Mouse (Mus musculus) kidney, embryonic 14.5 days (tissue): ENCODE measurements around the gene Tsnaxip1. TPM values are rescaled to one million over a fixed set of nuclear protein-coding genes. Genes with fewer than 3 reads are reported as not detected.
A peak's percentile ranks its signal among the peaks of the same experiment; 100 is the strongest.

Experiments
- ATAC-seq: fragments of 200-750 bp; cut with Nextera tagmentation; 2 replicates; pipeline ENCODE4 v1.8.0; 2017; ENCODE audit warnings: moderate number of reproducible peaks, mild to moderate bottlenecking, moderate TSS enrichment, moderate library complexity; ENCODE audit not compliant: low FRiP score, low TSS enrichment
- H3K27ac ChIP-seq: fragments of 300-500 bp; sonication (generic); 2 replicates; pipeline ENCODE4 v1.5.1; 2014; ENCODE audit warnings: low read depth, mild to moderate bottlenecking, low read length, moderate library complexity, mixed read lengths
- H3K27me3 ChIP-seq: fragments of 300-500 bp; sonication (generic); 2 replicates; pipeline ENCODE4 v1.6.1; 2014; ENCODE audit warnings: mild to moderate bottlenecking, low read length; ENCODE audit not compliant: control insufficient read depth, insufficient read depth
- H3K36me3 ChIP-seq: fragments of 300-500 bp; sonication (generic); 2 replicates; pipeline ENCODE4 v1.6.1; 2014; ENCODE audit warnings: low read length, mixed read lengths; ENCODE audit not compliant: control insufficient read depth, insufficient read depth
- H3K4me1 ChIP-seq: fragments of 300-500 bp; sonication (generic); 2 replicates; pipeline ENCODE4 v1.6.1; 2014; ENCODE audit warnings: low read length, mixed read lengths; ENCODE audit not compliant: control insufficient read depth, insufficient read depth
- H3K4me2 ChIP-seq: fragments of 300-500 bp; sonication (generic); replicated peaks from 2 replicates; pipeline ENCODE4 v1.6.1; 2014; ENCODE audit warnings: low read depth, mild to moderate bottlenecking, low read length
- H3K4me3 ChIP-seq: fragments of 300-500 bp; sonication (generic); 2 replicates; pipeline ENCODE4 v1.5.1; 2014; ENCODE audit warnings: mild to moderate bottlenecking, low read length
- H3K9ac ChIP-seq: fragments of 300-500 bp; sonication (generic); 2 replicates; pipeline ENCODE4 v1.6.1; 2014; ENCODE audit warnings: low read depth, mild to moderate bottlenecking, low read length, moderate library complexity
- H3K9me3 ChIP-seq: fragments of 300-500 bp; sonication (generic); 2 replicates; pipeline ENCODE4 v1.6.1; 2016; ENCODE audit warnings: low read length; ENCODE audit not compliant: control insufficient read depth
- WGBS: fragments of 180-500 bp; shearing (Covaris S2); extraction: QIAGEN DNeasy Blood & Tissue Kit; methylation state at CpG from one replicate; pipeline ENCODE4 v1.1.7; 2014; 5-methylcytosine and 5-hydroxymethylcytosine counted together
- polyA plus RNA-seq: library from polyadenylated mRNA; unstranded; fragments of >200 nt; fragmentation: Nextera tagmentation; extraction: Ambion mirVana; gene quantifications from 2 replicates; pipeline ENCODE4 v1.2.1, GENCODE M21; 2014

Tsnaxip1 gene
- polyA plus RNA-seq: 0.14 and 0.27 TPM in 2 replicates

- H3K4me1 ChIP-seq: peaks cover 10% of the 10 kb centered on the region
- H3K4me2 ChIP-seq: peak within 1 kb of the TSS; percentile 84
- under 1% methylated on average over 51 of the region's 52 CpGs for WGBS
- no peaks in the 10 kb centered on the region for H3K27me3 ChIP-seq
- ATAC-seq: peak; percentile 99
- H3K9ac ChIP-seq: peak within 1 kb of the TSS; percentile 90
- no peaks in the 10 kb centered on the region for H3K9me3 ChIP-seq
- peak within 1 kb of the TSS; percentile 53 for H3K27ac ChIP-seq
- H3K36me3 ChIP-seq: peaks cover 16% of the 10 kb centered on the region
- H3K4me3 ChIP-seq: peak within 1 kb of the TSS; percentile 70
These were observed at the start of gene Tsnaxip1, which contains the start of gene Ranbp10 for GRCm38 (mm10) chr8:105826861-105827848. Gene Tsnaxip1 (plus strand): TSS chr8:105827731. Gene Ranbp10 (minus strand): TSS chr8:105827350.

- no peak overlapping the region for H3K9ac ChIP-seq
- 90% methylated on average over 2 of the region's 2 CpGs for WGBS
These were observed 49.7 kb upstream of the Tsnaxip1 start for GRCm38 (mm10) chr8:105777833-105778232.

GRCm38 (mm10) chr8:105780298-105780697, 47.2 kb upstream of the Tsnaxip1 start:
- H3K36me3 ChIP-seq: peaks cover 61% of the 10 kb centered on the region
- no peak overlapping the region for H3K27ac ChIP-seq
- no peak overlapping the region for H3K4me3 ChIP-seq
- H3K9ac ChIP-seq: no peak overlapping the region
- WGBS: 91% methylated on average over 5 of the region's 5 CpGs
- no peak for ATAC-seq
- no peaks in the 10 kb centered on the region for H3K4me1 ChIP-seq
- H3K4me2 ChIP-seq: no peak overlapping the region
- H3K27me3 ChIP-seq: no peaks in the 10 kb centered on the region
- H3K9me3 ChIP-seq: no peaks in the 10 kb centered on the region

More at GRCm38 (mm10) chr8:105777833-105778232, 49.7 kb upstream of the Tsnaxip1 start:
- Histone ChIP-seq H3K4me1 (no peaks in the 10 kb centered on the region), H3K4me3 (no peak overlapping the region), H3K27me3 (no peaks in the 10 kb centered on the region), H3K9me3 (no peaks in the 10 kb centered on the region), H3K27ac (no peak overlapping the region), H3K4me2 (no peak overlapping the region), H3K36me3 (peaks cover 80% of the 10 kb centered on the region)
- ATAC-seq: no peak

GRCm38 (mm10) chr8:105788241-105788640, 39.3 kb upstream of the Tsnaxip1 start:
- Histone ChIP-seq H3K36me3 (peaks cover 23% of the 10 kb centered on the region), H3K4me1 (no peaks in the 10 kb centered on the region), H3K4me3 (no peak overlapping the region), H3K4me2 (no peak overlapping the region), H3K27me3 (no peaks in the 10 kb centered on the region), H3K9ac (no peak overlapping the region), H3K9me3 (no peaks in the 10 kb centered on the region), H3K27ac (no peak overlapping the region)
- 93% methylated on average over 2 of the region's 2 CpGs for whole genome bisulfite sequencing
- no peak for ATAC-seq

GRCm38 (mm10) chr8:105788927-105789326, 38.6 kb upstream of the Tsnaxip1 start:
- WGBS: 66% methylated on average over 4 of the region's 4 CpGs
- Histone ChIP-seq H3K9ac (no peak overlapping the region), H3K27ac (no peak overlapping the region), H3K9me3 (no peaks in the 10 kb centered on the region), H3K27me3 (no peaks in the 10 kb centered on the region), H3K4me1 (no peaks in the 10 kb centered on the region), H3K4me2 (no peak overlapping the region), H3K4me3 (no peak overlapping the region), H3K36me3 (peaks cover 23% of the 10 kb centered on the region)
- no peak for ATAC-seq

- H3K27ac ChIP-seq: no peak overlapping the region
- H3K4me3 ChIP-seq: no peak overlapping the region
- H3K4me2 ChIP-seq: no peak overlapping the region
- H3K36me3 ChIP-seq: peaks cover 23% of the 10 kb centered on the region
- H3K27me3 ChIP-seq: no peaks in the 10 kb centered on the region
- no peak overlapping the region for H3K9ac ChIP-seq
- H3K4me1 ChIP-seq: no peaks in the 10 kb centered on the region
- no peak for ATAC-seq
- H3K9me3 ChIP-seq: no peaks in the 10 kb centered on the region
These were observed 37.9 kb upstream of the Tsnaxip1 start for GRCm38 (mm10) chr8:105789626-105790025.

GRCm38 (mm10) chr8:105793331-105793730, 34.2 kb upstream of the Tsnaxip1 start:
- no peak overlapping the region for H3K9ac ChIP-seq
- H3K27me3 ChIP-seq: no peaks in the 10 kb centered on the region
- no peak for ATAC-seq
- H3K4me3 ChIP-seq: no peak overlapping the region
- H3K27ac ChIP-seq: no peak overlapping the region
- H3K4me1 ChIP-seq: no peaks in the 10 kb centered on the region
- 93% methylated on average over 1 of the region's 1 CpGs for WGBS
- H3K9me3 ChIP-seq: no peaks in the 10 kb centered on the region
- H3K4me2 ChIP-seq: no peak overlapping the region
- H3K36me3 ChIP-seq: no peaks in the 10 kb centered on the region; the same call in 1 of the 2 replicates

GRCm38 (mm10) chr8:105794009-105794598, 33.4 kb upstream of the Tsnaxip1 start:
- Histone ChIP-seq H3K9ac (no peak overlapping the region), H3K36me3 (no peaks in the 10 kb centered on the region; the same call in 1 of the 2 replicates), H3K4me1 (peaks cover 5% of the 10 kb centered on the region; the same call in 1 of the 2 replicates), H3K27ac (no peak overlapping the region), H3K4me3 (no peak overlapping the region), H3K9me3 (no peaks in the 10 kb centered on the region), H3K27me3 (no peaks in the 10 kb centered on the region), H3K4me2 (no peak overlapping the region)
- 87% methylated on average over 3 of the region's 3 CpGs for WGBS
- ATAC-seq: no peak

- Histone ChIP-seq H3K27ac (no peak overlapping the region), H3K27me3 (no peaks in the 10 kb centered on the region), H3K9ac (no peak overlapping the region), H3K9me3 (no peaks in the 10 kb centered on the region), H3K4me2 (no peak overlapping the region), H3K4me3 (no peak overlapping the region), H3K36me3 (no peaks in the 10 kb centered on the region; the same call in 1 of the 2 replicates), H3K4me1 (peaks cover 10% of the 10 kb centered on the region; the same call in 1 of the 2 replicates)
- ATAC-seq: no peak
- 90% methylated on average over 1 of the region's 1 CpGs for WGBS
These were observed 31.7 kb upstream of the Tsnaxip1 start for GRCm38 (mm10) chr8:105795785-105796184.
